Mouse (Mus musculus) G1E (cell line): ENCODE results near the gene Bhlha9.

Experiments used
- CTCF ChIP-seq: IDR thresholded peaks from 2 replicates; pipeline ENCODE4 v1.5.1; 2012; ENCODE audit warnings: low read depth, low read length, inconsistent platforms, mixed read lengths
- GATA1 ChIP-seq: IDR thresholded peaks from 2 replicates; pipeline ENCODE4 v1.6.1; 2012; ENCODE audit warnings: borderline replicate concordance, low read length, inconsistent platforms, mixed read lengths
- POLR2AphosphoS5 ChIP-seq: IDR thresholded peaks from 2 replicates; pipeline ENCODE4 v1.6.1; 2012; ENCODE audit warnings: low read depth, low read length, inconsistent platforms; ENCODE audit not compliant: insufficient replicate concordance
- TAL1 ChIP-seq: conservative IDR thresholded peaks from 2 replicates; pipeline ENCODE4 v1.6.1; 2012; ENCODE audit warnings: low read depth, low read length, inconsistent platforms, mixed read lengths

GRCm38 (mm10) chr11:76667807-76668206 is 4.5 kb upstream of the Bhlha9 start:
- TF ChIP-seq CTCF (no peak), POLR2AphosphoS5 (no peak), TAL1 (no peak), GATA1 (no peak)
